Mouse (Mus musculus) CH12.LX (cell line): Measurements from ENCODE around the gene Cog7.

ENCODE experiments used
- BHLHE40 ChIP-seq: IDR thresholded peaks from 2 replicates; pipeline ENCODE4 v1.6.1; 2011; ENCODE audit warnings: mild to moderate bottlenecking, low read depth, low read length, improper control_type of control experiment
- CHD2 ChIP-seq: IDR thresholded peaks from 2 replicates; pipeline ENCODE4 v1.6.1; 2011; ENCODE audit warnings: low read length, improper control_type of control experiment
- CTCF ChIP-seq, 2 experiments: IDR thresholded peaks in 1 of 2; conservative IDR thresholded peaks in 1 of 2; 2 replicates each; pipeline ENCODE4 v1.5.1; 2011 to 2012; ENCODE audit warnings: low read depth in 2 of 2, low read length in 2 of 2, improper control_type of control experiment in 1 of 2, inconsistent platforms in 1 of 2, mild to moderate bottlenecking in 1 of 2, moderate library complexity in 1 of 2
- EP300 ChIP-seq: IDR thresholded peaks from 2 replicates; pipeline ENCODE4 v1.6.1; 2011; ENCODE audit warnings: low read length, improper control_type of control experiment
- GABPA ChIP-seq: IDR thresholded peaks from 2 replicates; pipeline ENCODE4 v1.6.1; 2012; ENCODE audit warnings: low read depth, low read length, improper control_type of control experiment, inconsistent platforms; ENCODE audit not compliant: insufficient replicate concordance
- MXI1 ChIP-seq: IDR thresholded peaks from 2 replicates; pipeline ENCODE4 v1.6.1; 2011; ENCODE audit warnings: mild to moderate bottlenecking, low read depth, low read length, improper control_type of control experiment
- POLR2A ChIP-seq: IDR thresholded peaks from 2 replicates; pipeline ENCODE4 v1.6.1; 2011; ENCODE audit warnings: low read depth, mild to moderate bottlenecking, improper control_type of control experiment, low read length
- SIN3A ChIP-seq: IDR thresholded peaks from 2 replicates; pipeline ENCODE4 v1.6.1; 2012; ENCODE audit warnings: low read length, improper control_type of control experiment, inconsistent platforms
- TCF12 ChIP-seq: IDR thresholded peaks from 2 replicates; pipeline ENCODE4 v1.6.1; 2014; ENCODE audit warnings: low read depth, mild to moderate bottlenecking, inconsistent platforms, low read length, improper control_type of control experiment
- USF1 ChIP-seq: IDR thresholded peaks from 2 replicates; pipeline ENCODE4 v1.6.1; 2014; ENCODE audit warnings: low read depth, mild to moderate bottlenecking, inconsistent platforms, low read length, improper control_type of control experiment
- ZKSCAN1 ChIP-seq: IDR thresholded peaks from 2 replicates; pipeline ENCODE4 v1.6.1; 2012; ENCODE audit warnings: low read depth, inconsistent platforms, low read length, improper control_type of control experiment, borderline replicate concordance

DNA sequence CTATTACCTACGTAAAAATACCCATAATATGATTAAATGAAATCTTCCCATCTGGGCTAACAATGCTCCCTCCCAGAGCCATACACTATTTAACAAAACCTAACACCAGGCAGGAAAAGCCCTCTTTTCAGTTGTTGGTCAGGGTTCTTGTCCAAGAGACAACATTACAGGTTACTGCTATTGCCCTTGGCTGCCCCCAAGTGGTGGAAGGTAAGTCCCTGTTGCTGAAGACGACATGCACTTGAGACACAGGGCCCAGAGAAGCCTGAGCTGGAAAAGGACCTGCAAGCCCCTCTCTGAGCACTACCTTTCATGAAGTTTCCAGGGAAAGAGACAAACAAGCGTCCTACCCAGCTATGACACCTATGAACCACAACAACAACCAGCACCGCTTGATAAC lies 6.5 kb downstream of the Cog7 start:
- TF ChIP-seq CTCF (conservative IDR thresholded peaks at IDR 0.05 in 1 of 2, IDR thresholded peaks at IDR 0.05 in 1 of 2; ENCODE audit: low read depth in 2 of 2, low read length in 2 of 2) (peak; percentile 73 to 79), BHLHE40 (no peak), TCF12 (no peak), MXI1 (no peak), ZKSCAN1 (no peak), USF1 (no peak), POLR2A (no peak), EP300 (no peak), CHD2 (no peak), GABPA (no peak), SIN3A (no peak)
